34 mouse cellular contexts compared by ENCODE assay signal in the genomic region with DNA sequence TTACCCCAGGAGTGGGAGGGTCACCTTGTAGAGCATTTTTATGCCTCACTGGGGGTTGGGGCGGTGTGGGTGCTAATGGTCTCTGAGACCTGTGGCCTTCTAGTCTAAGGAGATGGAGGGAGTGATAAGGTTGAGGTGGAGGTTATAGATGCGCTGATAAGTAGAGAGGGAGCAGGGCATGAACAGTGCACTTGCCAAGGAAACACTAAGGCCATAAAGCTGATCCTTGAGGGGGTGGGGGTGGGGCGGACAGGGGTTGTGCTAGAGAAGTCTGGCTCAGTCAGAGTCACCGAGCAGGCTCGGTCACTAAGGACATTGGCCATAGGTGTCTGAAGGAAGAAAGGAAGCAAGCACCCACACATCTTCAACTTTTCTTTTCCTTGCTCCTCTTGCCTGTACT. TPM values are rescaled to one million over a fixed set of nuclear protein-coding genes. Genes with fewer than 3 reads are reported as not detected.
DNase-seq lines count a peak whose midpoint lies in the region; ATAC-seq and TF ChIP-seq lines count a peak whose summit lies in the region.
"Had no signal": no experiment of that assay in that cellular context is flagged by ENCODE, and none has a peak within 500 bp of the region (broad histone marks: within the 10 kb centered on the region; RNA-seq: fewer than 3 reads in every experiment).

No protein-coding gene starts in this region.

- no peak overlapping the region for H3K9ac ChIP-seq in heart, embryonic 15.5 days
- no peak overlapping the region for H3K9ac ChIP-seq in kidney, embryonic 14.5 days (ENCODE audit: low read depth, low read length)
- H3K9ac ChIP-seq in kidney, embryonic 15.5 days = no peak overlapping the region
- no peak overlapping the region for H3K9ac ChIP-seq in kidney, embryonic 16.5 days (replicated peaks; ENCODE audit: low read length)
- H3K9ac ChIP-seq: forebrain, embryonic 13.5 days; hindbrain, embryonic 12.5 days; hindbrain, embryonic 15.5 days had no signal

- H3K4me3 ChIP-seq in heart, embryonic 15.5 days = no peak overlapping the region
- no peak overlapping the region for H3K4me3 ChIP-seq in kidney, adult 2 months (ENCODE audit: insufficient read depth, low read depth, low read length)
- no peak overlapping the region for H3K4me3 ChIP-seq in kidney, embryonic 14.5 days (ENCODE audit: low read length)
- no peak overlapping the region for H3K4me3 ChIP-seq in kidney, embryonic 15.5 days (replicated peaks)
- H3K4me3 ChIP-seq in kidney, embryonic 16.5 days (ENCODE audit: low read length) = no peak overlapping the region
- H3K4me3 ChIP-seq: forebrain, embryonic 10.5 days; forebrain, embryonic 13.5 days; hindbrain, embryonic 12.5 days; hindbrain, embryonic 15.5 days had no signal

- H3K9me3 ChIP-seq in heart, embryonic 15.5 days (replicated peaks) = no peaks in the 10 kb centered on the region
- no peaks in the 10 kb centered on the region for H3K9me3 ChIP-seq in kidney, embryonic 14.5 days (ENCODE audit: control insufficient read depth, low read length)
- no peaks in the 10 kb centered on the region for H3K9me3 ChIP-seq in kidney, embryonic 15.5 days (replicated peaks)
- H3K9me3 ChIP-seq in kidney, embryonic 16.5 days (ENCODE audit: low read length) = no peaks in the 10 kb centered on the region
- H3K9me3 ChIP-seq: forebrain, embryonic 10.5 days; forebrain, embryonic 13.5 days; G1E; hindbrain, embryonic 12.5 days; hindbrain, embryonic 15.5 days had no signal

- H3K4me1 ChIP-seq in heart, embryonic 15.5 days (replicated peaks) = no peaks in the 10 kb centered on the region
- peaks cover 9% of the 10 kb centered on the region for H3K4me1 ChIP-seq in kidney, adult 2 months (ENCODE audit: control insufficient read depth, insufficient read depth, low read length)
- no peaks in the 10 kb centered on the region for H3K4me1 ChIP-seq in kidney, embryonic 14.5 days (ENCODE audit: control insufficient read depth, insufficient read depth, low read length)
- no peaks in the 10 kb centered on the region for H3K4me1 ChIP-seq in kidney, embryonic 15.5 days
- H3K4me1 ChIP-seq in kidney, embryonic 16.5 days (ENCODE audit: insufficient read depth, low read length) = no peaks in the 10 kb centered on the region
- H3K4me1 ChIP-seq: forebrain, embryonic 10.5 days; forebrain, embryonic 13.5 days; hindbrain, embryonic 12.5 days; hindbrain, embryonic 15.5 days had no signal

- H3K27me3 ChIP-seq in heart, embryonic 15.5 days = no peaks in the 10 kb centered on the region
- H3K27me3 ChIP-seq in kidney, adult 2 months (replicated peaks; ENCODE audit: control insufficient read depth, insufficient read depth, low read length) = no peaks in the 10 kb centered on the region
- H3K27me3 ChIP-seq in kidney, embryonic 14.5 days (ENCODE audit: control insufficient read depth, insufficient read depth, low read length) = no peaks in the 10 kb centered on the region
- no peaks in the 10 kb centered on the region for H3K27me3 ChIP-seq in kidney, embryonic 15.5 days
- no peaks in the 10 kb centered on the region for H3K27me3 ChIP-seq in kidney, embryonic 16.5 days (ENCODE audit: insufficient read depth, low read length)
- H3K27me3 ChIP-seq: CH12.LX; forebrain, embryonic 13.5 days; hindbrain, embryonic 12.5 days; hindbrain, embryonic 15.5 days; Patski had no signal

- no peak for DNase-seq in heart, postnatal 4 days
- peak; percentile 10 for DNase-seq in kidney, adult 2 months
- DNase-seq in kidney, postnatal 4 days = no peak
- no peak for DNase-seq in thymus, postnatal 4 days
- DNase-seq: adrenal gland, postnatal 10 days; adrenal gland, postnatal 36 days; B cell, adult 2 months; cerebellum, adult 18-20 months; cerebellum, adult 9-10 months; cerebellum, postnatal 14 days; gastrocnemius, postnatal 10 days; gastrocnemius, postnatal 36 days; heart, postnatal 10 days had no signal

- H3K27ac ChIP-seq in heart, embryonic 15.5 days = no peak overlapping the region
- peak overlapping the region; percentile 45; the same call in 1 of the 2 replicates for H3K27ac ChIP-seq in kidney, adult 2 months (ENCODE audit: insufficient read depth, low read depth, low read length)
- H3K27ac ChIP-seq in kidney, embryonic 14.5 days (ENCODE audit: low read depth, low read length) = no peak overlapping the region
- H3K27ac ChIP-seq in kidney, embryonic 15.5 days = no peak overlapping the region
- no peak overlapping the region for H3K27ac ChIP-seq in kidney, embryonic 16.5 days (ENCODE audit: low read length)
- H3K27ac ChIP-seq: forebrain, embryonic 10.5 days; forebrain, embryonic 13.5 days; hindbrain, embryonic 12.5 days; hindbrain, embryonic 15.5 days had no signal

- no peak overlapping the region for H3K4me2 ChIP-seq in heart, embryonic 15.5 days
- H3K4me2 ChIP-seq in kidney, embryonic 14.5 days (replicated peaks; ENCODE audit: low read depth, low read length) = no peak overlapping the region
- H3K4me2 ChIP-seq in kidney, embryonic 15.5 days = no peak overlapping the region
- no peak overlapping the region for H3K4me2 ChIP-seq in kidney, embryonic 16.5 days (replicated peaks; ENCODE audit: low read depth, low read length)
- H3K4me2 ChIP-seq: forebrain, embryonic 13.5 days; heart, embryonic 11.5 days; hindbrain, embryonic 12.5 days; hindbrain, embryonic 15.5 days had no signal

- no peaks in the 10 kb centered on the region for H3K36me3 ChIP-seq in heart, embryonic 15.5 days
- H3K36me3 ChIP-seq in kidney, adult 2 months (ENCODE audit: control insufficient read depth, insufficient read depth, low read length) = no peaks in the 10 kb centered on the region
- H3K36me3 ChIP-seq in kidney, embryonic 14.5 days (ENCODE audit: control insufficient read depth, insufficient read depth, low read length) = no peaks in the 10 kb centered on the region
- no peaks in the 10 kb centered on the region for H3K36me3 ChIP-seq in kidney, embryonic 15.5 days
- no peaks in the 10 kb centered on the region for H3K36me3 ChIP-seq in kidney, embryonic 16.5 days (ENCODE audit: insufficient read depth, low read length)
- H3K36me3 ChIP-seq: forebrain, embryonic 10.5 days; hindbrain, embryonic 12.5 days; hindbrain, embryonic 15.5 days had no signal

- no peak for TF ChIP-seq POLR2A in kidney, adult 2 months (IDR thresholded peaks at IDR 0.05; ENCODE audit: low read depth, low read length)

- ATAC-seq in heart, embryonic 15.5 days (replicated peaks; ENCODE audit: insufficient number of reproducible peaks, insufficient read depth, low FRiP score, low read depth) = peak; percentile 43; the same call in 1 of the 2 replicates
- no peak; the same call in 1 of the 2 replicates for ATAC-seq in kidney, embryonic 14.5 days (ENCODE audit: low FRiP score, low TSS enrichment)
- ATAC-seq in kidney, embryonic 15.5 days (replicated peaks; ENCODE audit: low FRiP score) = 0 out of 2 replicates have a peak, but pooled peaks have one; percentile 62
- peak; percentile 51 for ATAC-seq in kidney, embryonic 16.5 days (ENCODE audit: low FRiP score, low TSS enrichment)
- ATAC-seq: forebrain, embryonic 13.5 days; forebrain, embryonic 16.5 days; Patski had no signal

- 71% methylated on average over 5 of the region's 5 CpGs for WGBS in heart, embryonic 15.5 days
- 54% methylated on average over 5 of the region's 5 CpGs for WGBS in kidney, adult 2 months
- 63% methylated on average over 5 of the region's 5 CpGs for WGBS in kidney, embryonic 14.5 days
- 63% methylated on average over 5 of the region's 5 CpGs for WGBS in kidney, embryonic 15.5 days
- 60% methylated on average over 5 of the region's 5 CpGs for WGBS in kidney, embryonic 16.5 days

- no peak for TF ChIP-seq CTCF in kidney, adult 2 months (conservative IDR thresholded peaks at IDR 0.05; ENCODE audit: insufficient read depth, insufficient read length, low read depth, low read length)

RNA-seq across cellular contexts. Expression of gene Trpv5, which starts 1.1 kb away (rescaled TPM):
- not detected in 2 replicates for polyA plus RNA-seq in heart, embryonic 15.5 days (2015; fragmentation: Nextera tagmentation; extraction: Ambion mirVana)
- total RNA-seq in heart, postnatal 4 days (2021) = not detected
- 6.6 and 12.4 TPM in 2 replicates for polyA plus RNA-seq in kidney, adult 2 months (2012; rRNA removed)
- polyA plus RNA-seq in kidney, embryonic 14.5 days (2014; fragmentation: Nextera tagmentation; extraction: Ambion mirVana) = 0.16 TPM in 1 of 2 replicates, not detected in the other
- 1.5 and 1.8 TPM in 2 replicates for polyA plus RNA-seq in kidney, embryonic 15.5 days (2015; fragmentation: Nextera tagmentation; extraction: Ambion mirVana)
- 3.1 and 3.8 TPM in 2 replicates for polyA plus RNA-seq in kidney, embryonic 16.5 days (2015; fragmentation: Nextera tagmentation; extraction: Ambion mirVana)
- total RNA-seq: adrenal gland, adult 18-20 months; adrenal gland, postnatal 10 days; CH12.LX; gastrocnemius, adult 18-20 months; gastrocnemius, postnatal 10 days; gastrocnemius, postnatal 36 days; granulocyte monocyte progenitor cell, adult 5-6 weeks; heart, adult 8-10 months; heart, postnatal 10 days; hematopoietic stem cell, adult 5-6 weeks had no signal
- polyA plus RNA-seq: embryonic facial prominence, embryonic 11.5 days; embryonic facial prominence, embryonic 14.5 days; forebrain, embryonic 10.5 days; forebrain, embryonic 13.5 days; forebrain, embryonic 16.5 days; G1E; heart, embryonic 11.5 days; heart, embryonic 14.5 days; hindbrain, embryonic 12.5 days; hindbrain, embryonic 15.5 days; Patski had no signal

RNA-seq across cellular contexts. Expression of gene Llcfc1, which starts 2.6 kb away (rescaled TPM):
- polyA plus RNA-seq in heart, embryonic 15.5 days (2015; fragmentation: Nextera tagmentation; extraction: Ambion mirVana) = not detected in 2 replicates
- total RNA-seq in heart, postnatal 4 days (2021) = not detected
- polyA plus RNA-seq in kidney, adult 2 months (2012; rRNA removed) = 0.75 and 0.99 TPM in 2 replicates
- polyA plus RNA-seq in kidney, embryonic 14.5 days (2014; fragmentation: Nextera tagmentation; extraction: Ambion mirVana) = 0.37 TPM in 1 of 2 replicates, not detected in the other
- polyA plus RNA-seq in kidney, embryonic 15.5 days (2015; fragmentation: Nextera tagmentation; extraction: Ambion mirVana) = 0.22 TPM in 1 of 2 replicates, not detected in the other
- 0.22 and 0.58 TPM in 2 replicates for polyA plus RNA-seq in kidney, embryonic 16.5 days (2015; fragmentation: Nextera tagmentation; extraction: Ambion mirVana)
- total RNA-seq: adrenal gland, adult 18-20 months; adrenal gland, postnatal 10 days; adrenal gland, postnatal 36 days; CH12.LX; G1E; gastrocnemius, adult 18-20 months; gastrocnemius, postnatal 10 days; gastrocnemius, postnatal 36 days; granulocyte monocyte progenitor cell, adult 5-6 weeks; heart, adult 8-10 months; heart, postnatal 10 days; hematopoietic stem cell, adult 5-6 weeks had no signal
- polyA plus RNA-seq: embryonic facial prominence, embryonic 11.5 days; embryonic facial prominence, embryonic 14.5 days; forebrain, embryonic 10.5 days; forebrain, embryonic 13.5 days; forebrain, embryonic 16.5 days; G1E; heart, embryonic 11.5 days; heart, embryonic 14.5 days; hindbrain, embryonic 12.5 days; hindbrain, embryonic 15.5 days; Patski had no signal

RNA-seq across cellular contexts. Expression of gene Kel, which starts 22.5 kb away (rescaled TPM):
- 2.3 and 4.7 TPM in 2 replicates for polyA plus RNA-seq in heart, embryonic 15.5 days (2015; fragmentation: Nextera tagmentation; extraction: Ambion mirVana)
- total RNA-seq in heart, postnatal 4 days (2021) = under 1 TPM; 0.41 TPM
- polyA plus RNA-seq in kidney, adult 2 months (2012; rRNA removed) = 0.04 and 0.13 TPM in 2 replicates
- polyA plus RNA-seq in kidney, embryonic 14.5 days (2014; fragmentation: Nextera tagmentation; extraction: Ambion mirVana) = 1.2 and 1.8 TPM in 2 replicates
- polyA plus RNA-seq in kidney, embryonic 15.5 days (2015; fragmentation: Nextera tagmentation; extraction: Ambion mirVana) = 3.7 and 5.8 TPM in 2 replicates
- polyA plus RNA-seq in kidney, embryonic 16.5 days (2015; fragmentation: Nextera tagmentation; extraction: Ambion mirVana) = 2.3 and 3.8 TPM in 2 replicates
- total RNA-seq: adrenal gland, adult 18-20 months; adrenal gland, postnatal 36 days; CH12.LX; gastrocnemius, adult 18-20 months; gastrocnemius, postnatal 36 days had no signal
- polyA plus RNA-seq: Patski had no signal

RNA-seq across cellular contexts. Expression of gene Trpv6, which starts 45.5 kb away (rescaled TPM):
- 0.11 TPM in 1 of 2 replicates, not detected in the other for polyA plus RNA-seq in heart, embryonic 15.5 days (2015; fragmentation: Nextera tagmentation; extraction: Ambion mirVana)
- total RNA-seq in heart, postnatal 4 days (2021) = not detected
- 0.72 and 1.0 TPM in 2 replicates for polyA plus RNA-seq in kidney, adult 2 months (2012; rRNA removed)
- 2.7 and 3.2 TPM in 2 replicates for polyA plus RNA-seq in kidney, embryonic 14.5 days (2014; fragmentation: Nextera tagmentation; extraction: Ambion mirVana)
- polyA plus RNA-seq in kidney, embryonic 15.5 days (2015; fragmentation: Nextera tagmentation; extraction: Ambion mirVana) = 3.8 and 4.7 TPM in 2 replicates
- 7.1 and 7.3 TPM in 2 replicates for polyA plus RNA-seq in kidney, embryonic 16.5 days (2015; fragmentation: Nextera tagmentation; extraction: Ambion mirVana)
- total RNA-seq: adrenal gland, adult 18-20 months; adrenal gland, postnatal 10 days; adrenal gland, postnatal 36 days; CH12.LX; gastrocnemius, adult 18-20 months; gastrocnemius, postnatal 10 days; gastrocnemius, postnatal 36 days; granulocyte monocyte progenitor cell, adult 5-6 weeks; heart, adult 8-10 months; heart, postnatal 10 days; hematopoietic stem cell, adult 5-6 weeks had no signal
- polyA plus RNA-seq: G1E; heart, embryonic 11.5 days; heart, embryonic 14.5 days had no signal
